Mouse (Mus musculus): Measurements from ENCODE around the gene Bmp8b. TPM values are rescaled to one million over a fixed set of nuclear protein-coding genes. Genes with fewer than 3 reads are reported as not detected.

Gene Bmp8b
- total RNA-seq, 2 experiments from 2014 or later: not detected

Other genes starting within 250 kb of the Bmp8b start
- gene Cap1, start 219.1 kb upstream of the Bmp8b start, total RNA-seq (2021): 100 to 1,000 TPM; 128 TPM
- gene Mfsd2a, start 144.0 kb upstream of the Bmp8b start, total RNA-seq (2021): 10 to 100 TPM in 1 of 2 experiments, under 1 TPM in 1; 0.58 to 19.2 TPM
- gene Mycl, start 109.5 kb upstream of the Bmp8b start, total RNA-seq (2021): 1 to 10 TPM; 3.6 to 5.6 TPM
- 10 to 100 TPM; 19.7 to 22.7 TPM for gene Trit1, start 88.6 kb upstream of the Bmp8b start, total RNA-seq (2021)
- not detected for gene Oxct2b, start 11.1 kb downstream of the Bmp8b start, total RNA-seq (2021)
- gene Ppie, start 34.8 kb downstream of the Bmp8b start, total RNA-seq (2021): 10 to 100 TPM; 42.5 to 43.1 TPM
- gene Hpcal4, start 78.1 kb downstream of the Bmp8b start, total RNA-seq (2021): 1 to 10 TPM; 5.0 to 10.0 TPM
- gene Nt5c1a, start 96.3 kb downstream of the Bmp8b start, total RNA-seq (2021): 10 to 100 TPM; 13.2 to 21.7 TPM
- gene Heyl, start 128.4 kb downstream of the Bmp8b start, total RNA-seq (2021): 10 to 100 TPM; 19.5 to 21.0 TPM
- gene Pabpc4, start 157.2 kb downstream of the Bmp8b start, total RNA-seq (2021): 100 to 1,000 TPM; 102 to 143 TPM
- under 1 TPM in 1 of 2 experiments, not detected in 1; 0.18 TPM for gene Oxct2a, start 218.5 kb downstream of the Bmp8b start, total RNA-seq (2021)
- gene Bmp8a, start 238.1 kb downstream of the Bmp8b start, total RNA-seq (2021): under 1 TPM in 1 of 2 experiments, not detected in 1; 0.90 TPM